Mouse (Mus musculus): Measurements from ENCODE around the gene Bahcc1. TPM values are rescaled to one million over a fixed set of nuclear protein-coding genes. Genes with fewer than 3 reads are reported as not detected.

Gene Bahcc1
- total RNA-seq, 2 experiments from 2014 or later = 3.5 to 5.3 TPM

GRCm38 (mm10) chr11:120338786-120339185 is 106.0 kb downstream of the Bahcc1 start:
- no peak for TF ChIP-seq CTCF (IDR thresholded peaks at IDR 0.05)
- intact Hi-C loops (cut with DNase I) = no loop called here
- no peak for DNase-seq
- Histone ChIP-seq H3K27ac (no peak overlapping the region), H3K4me3 (no peak overlapping the region)

GRCm38 (mm10) chr11:120339978-120340513 is 107.3 kb downstream of the Bahcc1 start:
- no peak for TF ChIP-seq CTCF (IDR thresholded peaks at IDR 0.05)
- intact Hi-C loops (cut with DNase I) = loop anchor here (2.0 kb wide), 1 partner anchor 29 kb away; no protein-coding TSS in a partner anchor
- no peak for DNase-seq
- no peak overlapping the region for H3K4me3 ChIP-seq
- H3K27ac ChIP-seq = no peak overlapping the region

- H3K27ac ChIP-seq = no peak overlapping the region
- DNase-seq = no peak
- TF ChIP-seq CTCF (IDR thresholded peaks at IDR 0.05) = no peak
- H3K4me3 ChIP-seq = no peak overlapping the region
- intact Hi-C loops (cut with DNase I) = loop anchor here (2.0 kb wide), 1 partner anchor 31 kb away; no protein-coding TSS in a partner anchor
Observed at GRCm38 (mm10) chr11:120341661-120342060, 108.9 kb downstream of the Bahcc1 start.

Small RNA genes within 50 kb of the gene (microRNA-seq; reads per million reads assigned to microRNA genes)
- not detected for gene Gm47297

Other genes with a start within 250 kb of the Bahcc1 start
- 1 to 10 TPM; 2.8 to 2.9 TPM for gene Aatk, start 185.8 kb upstream of the Bahcc1 start, total RNA-seq (2021)
- gene Cep131, start 146.1 kb upstream of the Bahcc1 start, total RNA-seq (2021) = 1 to 10 TPM; 5.3 to 9.5 TPM
- 1 to 10 TPM; 4.5 to 5.5 TPM for gene Tepsin, start 134.2 kb upstream of the Bahcc1 start, total RNA-seq (2021)
- 10 to 100 TPM; 38.3 to 43.3 TPM for gene Ndufaf8, start 134.0 kb upstream of the Bahcc1 start, total RNA-seq (2021)
- 10 to 100 TPM; 32.2 to 51.7 TPM for gene Slc38a10, start 81.6 kb upstream of the Bahcc1 start, total RNA-seq (2021)
- 100 to 1,000 TPM; 201 to 262 TPM for gene Actg1, start 115.6 kb downstream of the Bahcc1 start, total RNA-seq (2021)
- under 1 TPM in 1 of 2 experiments, not detected in 1; 0.87 TPM for gene Fscn2, start 128.6 kb downstream of the Bahcc1 start, total RNA-seq (2021)
- gene Faap100, start 145.8 kb downstream of the Bahcc1 start, total RNA-seq (2021) = 10 to 100 TPM; 18.5 to 18.8 TPM
- 10 to 100 TPM; 75.8 to 94.9 TPM for gene Nploc4, start 204.8 kb downstream of the Bahcc1 start, total RNA-seq (2021)
- gene Tspan10, start 209.7 kb downstream of the Bahcc1 start, total RNA-seq (2021) = 1 to 10 TPM in 1 of 2 experiments, not detected in 1; 1.1 TPM
- 1 to 10 TPM in 1 of 2 experiments, under 1 TPM in 1; 0.41 to 1.2 TPM for gene Pde6g, start 220.6 kb downstream of the Bahcc1 start, total RNA-seq (2021)
- gene Oxld1, start 225.1 kb downstream of the Bahcc1 start, total RNA-seq (2021) = 10 to 100 TPM; 19.1 to 31.8 TPM
- gene Ccdc137, start 225.2 kb downstream of the Bahcc1 start, total RNA-seq (2021) = 1 to 10 TPM; 5.2 to 7.2 TPM
- gene Arl16, start 234.7 kb downstream of the Bahcc1 start, total RNA-seq (2021) = 1 to 10 TPM; 5.6 to 6.3 TPM